Mouse (Mus musculus): ENCODE results near the gene Spon1.

DNA sequence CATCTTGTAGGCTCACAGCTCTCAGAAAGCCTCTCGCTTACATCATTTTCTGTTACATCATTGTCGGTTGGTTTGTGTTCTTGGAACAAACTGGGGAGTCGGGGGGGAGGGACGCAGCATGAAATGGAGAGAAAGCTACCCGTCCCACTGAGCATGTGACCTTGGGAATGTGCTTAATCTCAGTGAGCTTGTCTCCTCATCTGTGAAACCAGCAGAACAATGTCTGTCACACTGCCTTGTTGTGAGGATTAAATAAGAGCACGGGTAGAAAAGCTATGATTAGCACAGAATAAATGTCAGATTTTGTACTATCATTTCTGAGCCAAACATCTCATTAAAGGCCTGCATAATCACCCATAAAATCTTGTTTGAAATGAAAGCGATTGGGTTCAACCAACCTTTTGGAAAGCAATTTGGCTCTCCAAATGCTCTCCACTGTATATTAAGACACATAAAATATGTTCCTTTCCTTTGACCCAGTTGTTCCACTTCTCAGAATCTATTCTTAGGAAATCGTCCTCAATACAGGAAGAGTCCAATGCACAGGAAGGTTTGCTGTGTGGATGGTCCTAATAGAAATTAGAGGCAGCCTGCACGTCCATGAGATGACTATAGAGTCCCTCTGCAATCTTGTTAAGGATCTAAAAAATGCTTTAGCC lies 195.2 kb downstream of the Spon1 start:
- TF ChIP-seq POU5F1 (IDR thresholded peaks at IDR 0.05; ENCODE audit: borderline replicate concordance, low read length) (no peak), CTCF (conservative IDR thresholded peaks at IDR 0.05; ENCODE audit: low read length) (no peak)

All from E14TG2a.4 (cell line).